Mouse (Mus musculus) cerebellum, postnatal 10 days (tissue): ENCODE data around the gene Polr3gl.
"Not testable (repeated sequence)": the region's sequence is repeated elsewhere in the genome, so short reads cannot be mapped to it uniquely, and the experiment has no call there.

Source experiments
- DNase-seq, 2 experiments: peaks; one replicate each; pipeline ENCODE4 v3.0.0; 2021; ENCODE audit warnings: mixed read lengths in 2 of 2

The Polr3gl gene

GRCm38 (mm10) chr3:96593790-96594560 is at the start of gene Polr3gl:
Polr3gl (minus strand) TSS chr3:96594181.
- peak; percentile 97 to 98 for DNase-seq

DNA sequence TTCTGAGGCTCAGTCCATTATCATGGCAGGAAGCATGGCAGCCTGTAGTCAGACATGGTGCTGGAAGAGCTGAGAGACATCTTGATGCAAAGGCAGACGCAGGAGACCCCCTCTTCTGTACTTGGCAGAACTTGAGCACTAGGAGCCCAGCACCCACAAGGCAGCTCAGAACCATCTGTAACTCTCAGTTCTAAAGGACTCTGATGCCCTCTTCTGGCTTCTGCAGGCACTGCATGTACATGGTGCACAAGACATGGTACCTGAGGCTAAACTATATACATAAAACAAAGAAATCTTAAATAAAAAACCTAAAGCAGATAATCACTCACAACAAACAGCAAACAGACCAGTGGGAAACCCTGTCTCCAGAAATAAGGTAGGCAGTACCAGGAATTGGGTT is 45.2 kb upstream of the Polr3gl start:
- peak; percentile 67 to 76 for DNase-seq

GRCm38 (mm10) chr3:96636448-96636847 is 42.5 kb upstream of the Polr3gl start:
- peak in 1 of 2 experiments; percentile 11 for DNase-seq

GRCm38 (mm10) chr3:96635906-96636305 is 41.9 kb upstream of the Polr3gl start:
- no peak for DNase-seq

- peak; percentile 87 to 89 for DNase-seq
These were observed 41.2 kb upstream of the Polr3gl start, which contains the start of the genes Pex11b and Gm42957 for GRCm38 (mm10) chr3:96634928-96635879. Pex11b (plus strand) TSS chr3:96635376. Gm42957 (plus strand) TSS chr3:96635474.

GRCm38 (mm10) chr3:96634015-96634414 is 40.0 kb upstream of the Polr3gl start:
- no peak for DNase-seq

DNA sequence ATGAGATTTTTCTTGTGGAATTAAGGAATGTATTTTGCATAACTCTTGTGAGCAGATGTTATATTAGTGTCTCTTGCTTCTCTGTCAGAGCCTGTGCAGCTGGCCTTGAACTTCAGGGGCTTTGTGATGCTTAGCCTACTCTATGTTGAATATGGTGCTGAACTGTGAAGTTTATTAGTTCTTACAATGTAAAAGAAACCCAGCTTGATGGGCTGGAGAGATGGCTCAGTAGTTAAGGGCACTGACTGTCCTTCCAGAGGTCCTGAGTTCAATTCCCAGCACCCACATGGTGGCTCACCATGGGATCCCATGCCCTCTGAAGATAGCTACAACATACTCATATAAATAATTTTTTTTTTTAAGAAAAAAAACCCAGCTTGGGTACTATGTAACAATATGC is 38.1 kb upstream of the Polr3gl start:
- no peak for DNase-seq

GRCm38 (mm10) chr3:96629729-96630600 is 36.0 kb upstream of the Polr3gl start, which contains the start of gene Rbm8a:
Rbm8a (plus strand) TSS chr3:96629933.
- DNase-seq = peak; percentile 98

DNA sequence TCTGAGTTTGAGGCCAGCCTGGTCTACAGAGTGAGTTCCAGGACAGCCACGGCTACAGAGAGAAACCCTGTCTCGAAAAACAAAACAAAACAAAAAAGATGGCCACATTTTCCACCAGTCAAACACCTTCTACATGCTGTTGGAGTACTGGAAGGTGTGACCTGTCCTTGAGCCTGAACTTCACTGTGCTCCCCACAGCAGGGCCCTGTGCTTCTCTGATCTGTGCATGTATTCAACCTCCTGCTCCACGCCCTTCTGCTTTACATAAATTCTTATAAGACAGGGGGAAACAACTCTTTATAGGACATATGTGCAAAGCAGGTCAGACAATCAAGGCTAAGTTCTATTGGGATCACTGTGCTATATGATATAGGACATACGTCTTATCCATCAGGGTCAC is 29.2 kb upstream of the Polr3gl start:
- no peak for DNase-seq

DNA sequence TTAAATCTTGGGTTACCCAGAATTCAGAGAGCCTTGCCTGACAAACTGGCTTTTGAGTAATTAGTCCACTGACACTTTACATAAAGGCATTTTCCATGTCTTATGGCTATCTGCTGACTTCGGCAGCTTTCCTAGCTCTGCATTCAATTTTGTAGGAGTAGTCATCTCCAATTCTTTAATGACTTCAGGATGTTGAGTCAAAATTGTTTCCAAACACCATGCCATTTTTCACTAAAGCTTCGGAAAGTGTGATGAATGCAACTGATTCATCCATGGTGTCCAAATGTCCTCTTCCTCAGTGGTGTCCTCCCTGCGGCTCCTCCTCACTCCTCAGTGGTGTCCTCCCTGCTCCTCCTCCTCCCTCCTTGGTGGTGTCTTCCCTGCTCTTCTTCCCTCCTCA is 24.0 kb upstream of the Polr3gl start:
- no peak for DNase-seq

DNA sequence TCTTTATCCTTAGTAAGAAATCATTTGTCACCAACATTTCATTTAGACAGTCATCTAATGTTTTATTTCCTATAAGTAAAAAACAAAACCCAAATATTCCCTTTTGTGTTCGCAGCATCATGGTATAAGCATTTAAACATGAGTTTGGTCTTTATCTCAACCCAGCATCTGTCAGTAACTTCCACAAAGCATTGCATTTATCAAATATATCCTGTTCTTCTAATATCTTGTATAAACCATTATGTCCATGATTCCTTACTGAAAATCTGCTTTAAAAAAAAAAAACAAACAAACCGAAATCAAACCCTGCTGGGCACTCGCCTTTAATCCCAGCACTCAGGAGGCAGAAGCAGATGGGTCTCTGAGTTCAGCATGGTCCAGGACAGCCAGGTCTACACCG is 12.6 kb upstream of the Polr3gl start:
- DNase-seq = no peak

GRCm38 (mm10) chr3:96606007-96606406 is 12.0 kb upstream of the Polr3gl start:
- DNase-seq = not testable (repeated sequence)

GRCm38 (mm10) chr3:96603311-96603710 is 9.3 kb upstream of the Polr3gl start:
- DNase-seq = peak; percentile 90 to 92

DNA sequence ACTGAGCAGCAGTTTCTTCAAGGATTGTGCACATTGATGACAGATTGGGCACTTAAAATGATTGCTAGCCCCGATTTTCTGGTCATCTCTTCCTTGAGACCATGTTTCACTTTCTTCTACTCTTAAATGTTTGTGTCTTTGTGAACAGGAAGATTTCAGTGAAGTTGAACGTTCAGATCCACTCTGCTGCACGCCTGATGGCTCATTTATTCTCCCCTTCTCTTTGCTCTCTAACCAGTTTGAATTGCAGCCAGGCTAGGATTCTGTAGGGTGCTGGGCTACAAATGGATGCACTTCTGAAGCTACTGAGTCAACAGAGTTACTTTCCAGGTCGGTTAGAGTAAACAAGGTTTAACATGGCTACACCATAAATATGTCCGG is 8.7 kb upstream of the Polr3gl start:
- DNase-seq = no peak

GRCm38 (mm10) chr3:96601941-96602703 is 8.1 kb upstream of the Polr3gl start:
- peak; percentile 56 to 69 for DNase-seq

DNA sequence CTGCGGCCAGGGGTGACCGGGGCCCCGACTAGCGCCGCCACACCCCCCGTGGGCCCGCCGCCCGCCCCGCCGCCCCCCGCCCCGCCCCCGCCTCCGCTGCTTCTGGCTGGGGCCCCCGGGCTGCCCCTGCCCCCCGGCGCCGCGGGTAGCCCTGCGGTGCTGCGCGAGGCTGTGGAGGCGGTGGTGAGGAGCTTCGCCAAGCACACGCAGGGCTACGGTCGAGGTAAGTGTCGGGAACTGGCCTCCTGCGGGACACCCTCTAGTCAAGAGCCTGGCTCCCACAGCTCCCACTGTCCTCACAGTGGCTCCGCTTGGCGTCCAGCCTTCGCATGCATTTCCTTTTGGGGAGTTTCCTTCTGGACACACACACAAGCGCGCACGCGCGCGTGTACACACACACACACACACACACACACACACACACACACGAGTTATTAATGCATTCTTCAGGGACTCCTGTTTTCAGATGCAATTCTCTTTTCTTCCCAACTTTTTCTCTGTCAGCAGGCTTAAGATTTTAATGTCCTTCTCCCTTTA is 7.3 kb upstream of the Polr3gl start:
- peak; percentile 67 to 71 for DNase-seq

GRCm38 (mm10) chr3:96600639-96601250 is 6.8 kb upstream of the Polr3gl start, which contains the start of gene Lix1l:
Lix1l (plus strand) TSS chr3:96601149.
- peak; percentile 89 to 93 for DNase-seq

DNA sequence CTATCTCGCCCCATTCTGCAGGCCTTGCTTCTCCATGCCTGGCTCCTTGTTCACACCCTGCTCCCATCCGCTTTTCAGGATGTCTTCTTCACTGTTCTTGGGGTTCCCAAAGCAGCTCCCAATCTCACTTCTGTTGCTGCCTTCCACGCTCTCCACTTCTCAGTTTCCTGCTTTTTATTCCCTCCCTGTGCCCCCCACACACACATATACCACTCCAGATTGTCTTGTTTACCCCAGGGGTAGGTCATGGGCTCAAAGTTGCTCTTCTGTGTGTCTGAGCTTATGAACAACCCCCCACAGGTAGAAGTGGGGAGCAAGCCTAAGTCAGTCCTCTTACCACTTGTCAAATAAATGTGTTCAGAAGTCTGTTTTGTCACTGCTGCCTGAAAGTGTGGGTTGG is 5.4 kb upstream of the Polr3gl start:
- no peak for DNase-seq

DNA sequence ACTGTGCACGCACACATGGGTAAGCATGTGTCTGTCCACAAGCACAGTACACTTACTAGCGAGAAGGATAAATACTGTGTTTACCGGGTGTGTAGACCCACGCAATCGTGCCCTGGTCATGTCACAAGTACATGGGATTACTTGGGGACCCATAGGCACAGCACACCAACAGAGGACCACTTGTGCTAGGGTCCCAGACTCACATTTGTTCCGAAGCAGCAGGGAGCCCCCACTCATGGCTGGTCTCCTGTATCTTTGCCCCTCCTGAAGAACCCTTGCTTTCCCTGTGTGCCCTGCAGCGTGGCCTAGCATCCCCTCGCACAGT is 5.0 kb upstream of the Polr3gl start:
- DNase-seq = no peak

GRCm38 (mm10) chr3:96598156-96599068 is 4.4 kb upstream of the Polr3gl start:
- peak; percentile 78 to 82 for DNase-seq
